Mouse (Mus musculus): ENCODE data around the gene 1110008P14Rik. TPM values are rescaled to one million over a fixed set of nuclear protein-coding genes. Genes with fewer than 3 reads are reported as not detected.

The 1110008P14Rik gene
- 1,229 and 1,329 TPM in 2 replicates for polyA plus RNA-seq (2021; fragmentation: Nextera tagmentation)
- long read RNA-seq, experiment 1, transcript 1110008P14Rik-201 (2 exons, 680 nt), result major isoform, 219 of 252 reads
- long read RNA-seq, experiment 1, partial matches to known transcripts, result 0 of 252 reads
- long read RNA-seq, experiment 1, other reads (novel, unspliced or antisense), result 31 of 252 reads
- long read RNA-seq, experiment 2, transcript 1110008P14Rik-202 (2 exons, 2,618 nt), result minor isoform, 12 of 717 reads
- long read RNA-seq, experiment 2, transcript 1110008P14Rik-201 (2 exons, 680 nt), result major isoform, 689 of 717 reads
- long read RNA-seq, experiment 2, partial matches to known transcripts, result 6 of 717 reads
- long read RNA-seq, experiment 2, other reads (novel, unspliced or antisense), result 10 of 717 reads

DNA sequence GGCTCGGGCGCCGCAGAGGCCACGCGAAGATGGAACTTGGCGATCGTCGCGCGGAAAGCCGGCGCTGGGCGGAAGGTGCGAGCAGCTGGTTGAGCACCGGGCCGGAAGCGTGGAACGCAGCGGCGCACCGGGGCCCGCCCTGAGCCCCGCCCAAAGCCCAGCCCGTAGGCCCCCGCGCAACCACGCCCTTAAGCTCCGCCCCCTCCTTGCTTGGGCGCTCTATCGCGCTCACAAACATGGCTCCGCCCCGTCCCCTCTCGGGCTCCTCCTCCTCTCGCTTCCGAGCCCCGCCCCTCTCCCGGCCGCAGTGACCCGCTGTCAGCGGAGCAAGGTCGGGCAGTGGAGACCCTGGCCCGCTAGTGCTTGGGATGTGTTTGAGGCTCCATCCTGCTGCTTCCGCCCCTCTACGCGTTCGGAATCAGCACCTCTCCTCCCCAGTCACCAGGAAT, at the start of gene 1110008P14Rik:
TSS of gene 1110008P14Rik (minus strand) at position 164 of the 449 bp plus-strand sequence.

GRCm38 (mm10) chr2:32395484-32395945, 13.8 kb upstream of the 1110008P14Rik start, which contains the start of gene Ptges2:
TSS of gene Ptges2 (plus strand) at chr2:32395896.

DNA sequence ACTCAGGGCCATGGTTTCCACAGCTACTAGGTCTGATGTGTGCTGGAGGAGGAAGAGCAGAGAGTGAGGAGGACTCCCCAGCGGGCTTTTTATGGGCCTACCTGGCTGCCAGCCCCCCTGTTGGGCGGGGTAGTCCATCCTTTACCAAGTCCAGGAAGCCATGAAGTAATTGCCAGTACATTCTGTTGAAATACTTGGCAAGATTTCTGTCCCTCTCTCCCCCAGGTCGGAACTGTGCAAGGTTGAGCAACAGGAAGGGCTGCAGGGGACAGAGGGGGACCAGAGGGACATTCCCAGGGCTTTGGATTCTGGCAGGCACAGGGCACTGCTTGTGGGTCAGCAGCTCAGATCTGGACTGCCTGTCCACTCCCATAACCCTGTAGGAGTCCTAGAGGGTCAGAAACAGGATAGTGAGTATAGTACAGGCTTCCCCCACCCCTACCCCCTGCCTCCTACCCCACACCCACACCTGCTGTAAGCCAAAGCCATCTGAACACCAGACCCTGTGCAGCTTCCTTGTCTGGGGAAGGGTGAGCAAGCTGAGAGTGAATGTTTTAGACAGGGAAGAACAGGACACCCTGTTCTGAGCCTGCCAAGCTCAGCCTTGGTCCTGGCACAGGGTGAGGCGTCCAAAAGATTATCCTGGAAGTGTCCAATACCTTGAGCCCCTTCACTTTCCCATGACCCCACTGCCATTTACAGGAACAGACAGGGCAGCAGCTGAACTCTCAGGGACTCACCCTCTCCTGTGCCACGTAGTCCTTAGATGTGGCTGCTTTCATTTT, 6.2 kb upstream of the 1110008P14Rik start, which contains the start of gene Lcn2:
TSS of gene Lcn2 (minus strand) at position 547 of the 785 bp plus-strand sequence.

GRCm38 (mm10) chr2:32353007-32353542, 28.7 kb downstream of the 1110008P14Rik start, which contains the start of gene Dnm1:
TSS of gene Dnm1 (minus strand) at chr2:32353338.

DNA sequence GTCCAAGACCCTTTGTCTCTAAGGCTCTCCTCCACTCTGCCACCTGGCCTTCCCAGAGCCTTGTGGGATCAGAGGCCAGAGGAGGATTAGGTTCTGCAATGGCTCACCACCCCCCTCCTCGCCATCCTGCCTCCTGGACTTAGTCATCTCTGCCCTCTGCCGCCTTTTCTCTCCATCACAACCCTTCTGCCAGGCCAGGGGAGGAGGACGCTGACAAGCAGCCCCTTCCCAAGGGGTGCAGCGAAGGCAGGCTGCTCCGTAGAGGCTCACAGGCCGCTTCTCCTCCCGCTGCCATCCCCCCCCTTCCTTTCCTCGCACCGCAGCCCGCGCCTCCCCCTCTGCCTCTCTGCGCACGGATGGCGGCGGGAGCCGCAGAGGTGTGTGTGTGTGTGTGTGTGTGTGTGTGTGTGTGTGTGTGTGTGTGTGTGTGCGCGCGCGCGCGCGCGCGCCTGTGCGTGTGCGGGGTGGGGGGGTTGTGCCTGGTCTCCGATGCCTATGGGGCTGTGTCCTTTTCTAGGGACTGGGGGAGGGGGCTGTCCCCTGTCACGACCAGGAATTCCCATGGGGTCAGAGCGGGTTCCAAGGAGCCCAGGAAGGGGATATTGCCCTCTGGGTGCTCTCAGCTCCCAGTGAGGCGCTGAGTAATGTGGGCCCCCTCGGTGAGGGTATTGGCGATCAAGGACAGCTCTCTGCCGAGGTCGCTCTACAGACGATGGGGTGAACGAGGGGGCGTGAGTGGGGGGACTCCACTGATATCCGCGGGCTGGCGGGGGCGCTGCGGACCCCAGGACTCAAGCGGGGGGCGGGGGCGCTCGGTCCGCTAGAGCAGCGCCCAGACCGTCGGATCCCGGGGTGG, 29.4 kb downstream of the 1110008P14Rik start, which contains the start of gene Ciz1:
TSS of gene Ciz1 (plus strand) at position 177 of the 856 bp plus-strand sequence.

Other genes with a start within 250 kb of the 1110008P14Rik start
- 28.9 and 41.1 TPM in 2 replicates for gene Prrc2b, start 230.9 kb downstream of the 1110008P14Rik start, polyA plus RNA-seq (2021; fragmentation: Nextera tagmentation)
- gene Pomt1, start 145.3 kb downstream of the 1110008P14Rik start, polyA plus RNA-seq (2021; fragmentation: Nextera tagmentation), result 7.7 and 8.6 TPM in 2 replicates
- gene Uck1, start 121.8 kb downstream of the 1110008P14Rik start, polyA plus RNA-seq (2021; fragmentation: Nextera tagmentation), result 29.9 and 37.2 TPM in 2 replicates
- 22.9 and 25.4 TPM in 2 replicates for gene Golga2, start 94.6 kb downstream of the 1110008P14Rik start, polyA plus RNA-seq (2021; fragmentation: Nextera tagmentation)
- 187 and 257 TPM in 2 replicates for gene Swi5, start 93.9 kb downstream of the 1110008P14Rik start, polyA plus RNA-seq (2021; fragmentation: Nextera tagmentation)
- gene Ciz1, start 29.6 kb downstream of the 1110008P14Rik start, polyA plus RNA-seq (2021; fragmentation: Nextera tagmentation), result 18.2 and 22.3 TPM in 2 replicates
- gene Dnm1, start 28.6 kb downstream of the 1110008P14Rik start, polyA plus RNA-seq (2021; fragmentation: Nextera tagmentation), result 192 and 259 TPM in 2 replicates
- 0.48 TPM in 1 of 2 replicates, not detected in the other for gene Lcn2, start 6.3 kb upstream of the 1110008P14Rik start, polyA plus RNA-seq (2021; fragmentation: Nextera tagmentation)
- gene Ptges2, start 14.0 kb upstream of the 1110008P14Rik start, polyA plus RNA-seq (2021; fragmentation: Nextera tagmentation), result 16.4 and 56.6 TPM in 2 replicates
- gene Naif1, start 68.5 kb upstream of the 1110008P14Rik start, polyA plus RNA-seq (2021; fragmentation: Nextera tagmentation), result 2.7 and 3.6 TPM in 2 replicates
- gene Slc25a25, start 69.5 kb upstream of the 1110008P14Rik start, polyA plus RNA-seq (2021; fragmentation: Nextera tagmentation), result 26.0 and 30.4 TPM in 2 replicates
- 11.8 and 47.4 TPM in 2 replicates for gene Fam102a, start 153.4 kb upstream of the 1110008P14Rik start, polyA plus RNA-seq (2021; fragmentation: Nextera tagmentation)
- 158 and 169 TPM in 2 replicates for gene Dpm2, start 188.9 kb upstream of the 1110008P14Rik start, polyA plus RNA-seq (2021; fragmentation: Nextera tagmentation)
- gene Pip5kl1, start 192.9 kb upstream of the 1110008P14Rik start, polyA plus RNA-seq (2021; fragmentation: Nextera tagmentation), result 1.8 and 2.5 TPM in 2 replicates
- gene 9430097D07Rik, start 193.7 kb upstream of the 1110008P14Rik start, polyA plus RNA-seq (2021; fragmentation: Nextera tagmentation), result 0.82 and 1.0 TPM in 2 replicates
- 30.9 and 36.6 TPM in 2 replicates for gene St6galnac4, start 205.2 kb upstream of the 1110008P14Rik start, polyA plus RNA-seq (2021; fragmentation: Nextera tagmentation)
- gene St6galnac6, start 217.8 kb upstream of the 1110008P14Rik start, polyA plus RNA-seq (2021; fragmentation: Nextera tagmentation), result 13.3 and 40.6 TPM in 2 replicates
- 112 and 131 TPM in 2 replicates for gene Ak1, start 239.8 kb upstream of the 1110008P14Rik start, polyA plus RNA-seq (2021; fragmentation: Nextera tagmentation)